Mouse (Mus musculus): ENCODE data around the gene Nxph3. TPM values are rescaled to one million over a fixed set of nuclear protein-coding genes. Genes with fewer than 3 reads are reported as not detected.

Nxph3 gene
- not detected for polyA plus RNA-seq (2014; fragmentation: Illumina TruSeq; extraction: RNeasy Lipid Tissue Mini Kit (QIAGEN cat#74804); ENCODE audit: low read depth, low replicate concordance)

GRCm38 (mm10) chr11:95514298-95514861 is at the start of gene Nxph3:
Gene Nxph3, minus strand, starts transcription at chr11:95514570.

Other genes with a start within 250 kb of the Nxph3 start
- gene Kat7, start 204.3 kb downstream of the Nxph3 start, polyA plus RNA-seq (2014; fragmentation: Illumina TruSeq; extraction: RNeasy Lipid Tissue Mini Kit (QIAGEN cat#74804); ENCODE audit: low read depth, low replicate concordance): 121 TPM
- 1.2 TPM for gene Fam117a, start 177.6 kb downstream of the Nxph3 start, polyA plus RNA-seq (2014; fragmentation: Illumina TruSeq; extraction: RNeasy Lipid Tissue Mini Kit (QIAGEN cat#74804); ENCODE audit: low read depth, low replicate concordance)
- 22.6 TPM for gene Slc35b1, start 129.9 kb downstream of the Nxph3 start, polyA plus RNA-seq (2014; fragmentation: Illumina TruSeq; extraction: RNeasy Lipid Tissue Mini Kit (QIAGEN cat#74804); ENCODE audit: low read depth, low replicate concordance)
- 32.6 TPM for gene Spop, start 100.5 kb downstream of the Nxph3 start, polyA plus RNA-seq (2014; fragmentation: Illumina TruSeq; extraction: RNeasy Lipid Tissue Mini Kit (QIAGEN cat#74804); ENCODE audit: low read depth, low replicate concordance)
- gene Ngfr, start 73.2 kb upstream of the Nxph3 start, polyA plus RNA-seq (2014; fragmentation: Illumina TruSeq; extraction: RNeasy Lipid Tissue Mini Kit (QIAGEN cat#74804); ENCODE audit: low read depth, low replicate concordance): 1.4 TPM
- gene Phb, start 152.4 kb upstream of the Nxph3 start, polyA plus RNA-seq (2014; fragmentation: Illumina TruSeq; extraction: RNeasy Lipid Tissue Mini Kit (QIAGEN cat#74804); ENCODE audit: low read depth, low replicate concordance): 3.4 TPM
- gene Zfp652, start 198.1 kb upstream of the Nxph3 start, polyA plus RNA-seq (2014; fragmentation: Illumina TruSeq; extraction: RNeasy Lipid Tissue Mini Kit (QIAGEN cat#74804); ENCODE audit: low read depth, low replicate concordance): 7.0 TPM
- 0.36 TPM for gene B130006D01Rik, start 209.0 kb upstream of the Nxph3 start, polyA plus RNA-seq (2014; fragmentation: Illumina TruSeq; extraction: RNeasy Lipid Tissue Mini Kit (QIAGEN cat#74804); ENCODE audit: low read depth, low replicate concordance)

All from testis, adult 10 weeks (tissue).